Mouse (Mus musculus): ENCODE data around the gene Gdf3.

Gdf3 gene

GRCm38 (mm10) chr6:122569113-122569512, 40.8 kb downstream of the Gdf3 start:
- intact Hi-C loops (cut with DNase I), result no loop called here

- intact Hi-C loops (cut with DNase I), result no loop called here
Observed at GRCm38 (mm10) chr6:122565070-122565784, 44.7 kb downstream of the Gdf3 start.

- intact Hi-C loops (cut with DNase I), result loop anchor here (5.0 kb wide), 2 partner anchors 35 to 65 kb away; partner anchors contain the start of gene Rimklb
Observed at GRCm38 (mm10) chr6:122562463-122562862, 47.4 kb downstream of the Gdf3 start.

- intact Hi-C loops (cut with DNase I), result loop anchor here (5.0 kb wide), 2 partner anchors 36 to 64 kb away; partner anchors contain the start of gene Rimklb
Observed at GRCm38 (mm10) chr6:122561005-122561404, 48.9 kb downstream of the Gdf3 start.

GRCm38 (mm10) chr6:122560427-122560826, 49.5 kb downstream of the Gdf3 start:
- intact Hi-C loops (cut with DNase I), result loop anchor here (5.0 kb wide), 2 partner anchors 37 to 63 kb away; partner anchors contain the start of gene Rimklb

- intact Hi-C loops (cut with DNase I), result no loop called here
Observed at GRCm38 (mm10) chr6:122556959-122557561, 52.8 kb downstream of the Gdf3 start.

Measured in adrenal gland (tissue).